Mouse (Mus musculus) left cerebral cortex, adult 9 months (tissue): ENCODE measurements around the gene C87977.
"Not testable (repeated sequence)": the region's sequence is repeated elsewhere in the genome, so short reads cannot be mapped to it uniquely, and the experiment has no call there.

Experiments
- DNase-seq, 2 experiments: peaks; one replicate each; pipeline ENCODE4 v3.0.0; 2022; ENCODE audit warnings: low spot score in 2 of 2

Gene C87977

GRCm38 (mm10) chr4:144213218-144213617 is at the start of gene C87977:
C87977 (minus strand) TSS chr4:144213318.
- not testable (repeated sequence) for DNase-seq

DNA sequence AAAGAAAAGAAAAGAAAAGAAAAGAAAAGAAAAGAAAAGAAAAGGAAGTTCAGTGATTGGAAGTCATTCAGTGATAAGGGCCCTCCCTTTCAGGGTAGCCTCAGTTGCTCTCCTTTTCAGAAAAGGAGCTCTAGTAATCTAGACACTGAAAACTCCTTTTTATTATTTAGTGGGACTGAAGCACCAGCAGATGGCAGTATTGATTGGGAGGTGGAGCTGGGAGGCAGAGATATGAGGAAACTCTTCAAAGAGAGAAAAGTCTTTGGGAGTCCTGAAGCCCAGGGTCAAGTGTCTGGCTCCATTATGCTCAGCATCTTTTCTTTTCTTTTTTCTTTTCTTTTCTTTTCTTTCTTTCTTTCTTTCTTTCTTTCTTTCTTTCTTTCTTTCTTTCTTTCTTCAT is 41.6 kb upstream of the C87977 start:
- DNase-seq = not testable (repeated sequence)

- DNase-seq = no peak
Measured at GRCm38 (mm10) chr4:144190419-144190818, 22.7 kb downstream of the C87977 start, which contains the start of gene Oog2. Oog2 (plus strand) TSS chr4:144190719.

GRCm38 (mm10) chr4:144162563-144162962 is 50.6 kb downstream of the C87977 start, which contains the start of gene Oog3:
Oog3 (minus strand) TSS chr4:144162663.
- no peak for DNase-seq
